Mouse (Mus musculus) limb, embryonic 15.5 days (tissue): Measurements from ENCODE around the gene Babam2. TPM values are rescaled to one million over a fixed set of nuclear protein-coding genes. Genes with fewer than 3 reads are reported as not detected.
A peak's percentile ranks its signal among the peaks of the same experiment; 100 is the strongest.

Experiments
- ATAC-seq: fragments of 200-750 bp; cut with Nextera tagmentation; 2 replicates; pipeline ENCODE4 v1.8.0; 2017; ENCODE audit warnings: low read depth, moderate TSS enrichment; ENCODE audit not compliant: insufficient number of reproducible peaks, low FRiP score, low TSS enrichment
- H3K27ac ChIP-seq: fragments of 300-500 bp; sonication (generic); 2 replicates; pipeline ENCODE4 v1.5.1; 2015; ENCODE audit warnings: moderate library complexity, mild to moderate bottlenecking, inconsistent platforms
- H3K27me3 ChIP-seq: fragments of 300-500 bp; sonication (generic); 2 replicates; pipeline ENCODE4 v1.6.1; 2015; ENCODE audit warnings: inconsistent platforms
- H3K36me3 ChIP-seq: fragments of 300-500 bp; sonication (generic); 2 replicates; pipeline ENCODE4 v1.6.1; 2015; ENCODE audit warnings: inconsistent platforms
- H3K4me1 ChIP-seq: fragments of 300-500 bp; sonication (generic); 2 replicates; pipeline ENCODE4 v1.6.1; 2015; ENCODE audit warnings: inconsistent platforms
- H3K4me2 ChIP-seq: fragments of 300-500 bp; sonication (generic); 2 replicates; pipeline ENCODE4 v1.6.1; 2015; ENCODE audit warnings: mild to moderate bottlenecking, inconsistent platforms
- H3K4me3 ChIP-seq: fragments of 300-500 bp; sonication (generic); 2 replicates; pipeline ENCODE4 v1.5.1; 2015; ENCODE audit warnings: mild to moderate bottlenecking, inconsistent platforms
- H3K9ac ChIP-seq: fragments of 300-500 bp; sonication (generic); 2 replicates; pipeline ENCODE4 v1.6.1; 2015; ENCODE audit warnings: inconsistent platforms
- H3K9me3 ChIP-seq: fragments of 300-500 bp; sonication (generic); 2 replicates; pipeline ENCODE4 v1.6.1; 2016; ENCODE audit warnings: inconsistent platforms
- WGBS: fragments of 180-500 bp; shearing (Covaris S2); methylation state at CpG from one replicate; pipeline ENCODE4 v1.1.7; 2015; 5-methylcytosine and 5-hydroxymethylcytosine counted together
- polyA plus RNA-seq: library from polyadenylated mRNA; unstranded; fragments of >200 nt; fragmentation: Nextera tagmentation; extraction: Ambion mirVana; gene quantifications from 2 replicates; pipeline ENCODE4 v1.2.1, GENCODE M21; 2015

The Babam2 gene
- polyA plus RNA-seq, 1 experiment from 2014 or later, result 50.5 TPM

GRCm38 (mm10) chr5:32078986-32079385 is 381.5 kb downstream of the Babam2 start:
- Histone ChIP-seq H3K36me3 (no peaks in the 10 kb centered on the region), H3K9ac (no peak overlapping the region), H3K4me3 (no peak overlapping the region), H3K4me2 (no peak overlapping the region), H3K4me1 (peaks cover 21% of the 10 kb centered on the region), H3K9me3 (no peaks in the 10 kb centered on the region), H3K27me3 (no peaks in the 10 kb centered on the region), H3K27ac (peak overlapping the region; percentile 64; the same call in 1 of the 2 replicates)
- 34% methylated on average over 4 of the region's 4 CpGs for WGBS
- no peak for ATAC-seq

- Histone ChIP-seq H3K9me3 (no peaks in the 10 kb centered on the region), H3K4me3 (no peak overlapping the region), H3K36me3 (no peaks in the 10 kb centered on the region), H3K4me1 (peaks cover 34% of the 10 kb centered on the region), H3K27ac (peak overlapping the region; percentile 64), H3K4me2 (no peak overlapping the region), H3K9ac (no peak overlapping the region), H3K27me3 (no peaks in the 10 kb centered on the region)
- ATAC-seq, result no peak
- 25% methylated on average over 7 of the region's 7 CpGs for WGBS
Observed at GRCm38 (mm10) chr5:32080490-32081219, 383.2 kb downstream of the Babam2 start.

DNA sequence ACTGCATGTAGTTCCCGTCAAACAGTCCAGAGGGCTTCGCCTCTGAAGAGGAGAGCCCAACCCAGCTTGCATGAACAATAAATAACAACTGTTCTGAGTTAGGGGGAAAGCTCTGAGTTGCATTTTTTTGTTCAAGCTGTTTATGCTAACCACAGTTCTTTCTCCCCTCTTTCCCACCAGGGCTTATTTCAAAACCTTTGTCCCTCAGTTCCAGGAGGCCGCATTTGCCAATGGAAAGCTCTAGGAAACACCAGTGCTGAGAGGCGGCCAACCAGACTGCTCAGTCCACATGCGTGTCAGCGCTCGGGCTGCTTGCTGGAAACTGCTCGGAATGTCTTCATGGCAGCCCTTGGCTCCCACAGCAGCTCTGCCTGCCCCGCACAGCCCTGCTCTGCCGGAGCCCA is 386.9 kb downstream of the Babam2 start:
- Histone ChIP-seq H3K27ac (peak overlapping the region; percentile 81), H3K4me1 (peaks cover 36% of the 10 kb centered on the region), H3K9ac (no peak overlapping the region), H3K4me2 (no peak overlapping the region), H3K36me3 (no peaks in the 10 kb centered on the region), H3K4me3 (no peak overlapping the region), H3K9me3 (no peaks in the 10 kb centered on the region), H3K27me3 (no peaks in the 10 kb centered on the region)
- WGBS, result 48% methylated on average over 10 of the region's 10 CpGs
- peak; percentile 73 for ATAC-seq

DNA sequence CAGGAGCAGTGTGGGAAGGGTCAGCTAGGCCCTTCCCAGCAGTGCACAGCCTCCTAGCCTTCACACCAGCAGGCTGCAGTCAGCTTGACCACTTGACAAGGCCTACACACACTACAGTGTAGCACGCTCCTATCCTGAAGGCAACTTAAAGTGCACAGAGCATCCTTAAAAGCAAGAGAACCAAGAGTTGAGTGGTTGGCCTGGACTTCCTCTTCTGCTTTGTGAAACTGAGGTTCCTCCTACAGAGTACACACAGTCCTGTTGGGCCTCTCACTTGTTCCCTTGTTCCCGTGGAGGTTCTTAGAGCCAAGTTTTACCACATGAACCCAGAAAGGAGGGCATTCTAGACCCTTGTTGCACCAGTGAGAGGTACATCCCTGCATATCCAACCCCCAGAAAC is 388.1 kb downstream of the Babam2 start:
- Histone ChIP-seq H3K9me3 (no peaks in the 10 kb centered on the region), H3K4me3 (no peak overlapping the region), H3K4me2 (no peak overlapping the region), H3K27ac (peak overlapping the region; percentile 81; the same call in 1 of the 2 replicates), H3K9ac (no peak overlapping the region), H3K36me3 (no peaks in the 10 kb centered on the region), H3K4me1 (peaks cover 28% of the 10 kb centered on the region), H3K27me3 (no peaks in the 10 kb centered on the region)
- 90% methylated on average over 2 of the region's 2 CpGs for WGBS
- ATAC-seq, result no peak

DNA sequence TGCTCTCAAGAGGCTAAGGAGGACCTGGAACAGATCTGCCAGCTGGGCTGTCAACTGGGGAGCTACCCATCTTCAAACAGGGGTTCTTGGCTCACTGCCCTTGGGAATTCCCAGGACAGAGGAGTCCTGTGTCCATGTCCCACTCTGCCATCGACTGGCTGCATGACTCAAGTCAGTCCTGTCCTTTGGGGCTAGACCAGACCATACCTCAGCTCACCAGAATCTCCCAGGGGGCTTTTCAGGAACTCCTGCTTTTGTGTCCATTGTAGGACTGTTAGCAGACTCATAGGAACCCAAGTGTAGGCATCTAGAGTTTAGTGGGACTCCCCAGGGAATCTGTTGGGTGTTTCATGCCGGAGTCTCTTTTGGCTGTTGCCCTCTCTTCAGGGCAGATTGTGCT is 388.5 kb downstream of the Babam2 start:
- no peak for ATAC-seq
- 91% methylated on average over 2 of the region's 2 CpGs for WGBS
- H3K27me3 ChIP-seq, result no peaks in the 10 kb centered on the region

GRCm38 (mm10) chr5:32086526-32087090 is 389.1 kb downstream of the Babam2 start:
- Histone ChIP-seq H3K27ac (no peak overlapping the region), H3K4me2 (no peak overlapping the region), H3K4me1 (peaks cover 19% of the 10 kb centered on the region), H3K9me3 (no peaks in the 10 kb centered on the region), H3K4me3 (no peak overlapping the region), H3K36me3 (no peaks in the 10 kb centered on the region), H3K27me3 (no peaks in the 10 kb centered on the region), H3K9ac (no peak overlapping the region)
- WGBS, result 82% methylated on average over 6 of the region's 6 CpGs
- no peak for ATAC-seq

More for the DNA sequence above, 388.5 kb downstream of the Babam2 start:
- Histone ChIP-seq H3K36me3 (no peaks in the 10 kb centered on the region), H3K4me3 (no peak overlapping the region), H3K27ac (no peak overlapping the region), H3K9ac (no peak overlapping the region), H3K9me3 (no peaks in the 10 kb centered on the region), H3K4me2 (no peak overlapping the region), H3K4me1 (peaks cover 25% of the 10 kb centered on the region)

- no peak overlapping the region for H3K9ac ChIP-seq
Observed at GRCm38 (mm10) chr5:32089481-32089880, 392.0 kb downstream of the Babam2 start.

GRCm38 (mm10) chr5:32092281-32092680 is 394.8 kb downstream of the Babam2 start:
- H3K4me2 ChIP-seq, result no peak overlapping the region
- H3K4me3 ChIP-seq, result no peak overlapping the region
- peaks cover 5% of the 10 kb centered on the region; the same call in 1 of the 2 replicates for H3K4me1 ChIP-seq
- ATAC-seq, result no peak
- H3K9me3 ChIP-seq, result no peaks in the 10 kb centered on the region
- no peak overlapping the region for H3K9ac ChIP-seq
- H3K27ac ChIP-seq, result no peak overlapping the region
- H3K27me3 ChIP-seq, result no peaks in the 10 kb centered on the region
- H3K36me3 ChIP-seq, result no peaks in the 10 kb centered on the region

More at GRCm38 (mm10) chr5:32089481-32089880, 392.0 kb downstream of the Babam2 start:
- Histone ChIP-seq H3K4me2 (no peak overlapping the region), H3K4me3 (no peak overlapping the region), H3K27me3 (no peaks in the 10 kb centered on the region), H3K4me1 (peaks cover 15% of the 10 kb centered on the region), H3K27ac (no peak overlapping the region), H3K9me3 (no peaks in the 10 kb centered on the region), H3K36me3 (no peaks in the 10 kb centered on the region)
- no peak for ATAC-seq
- WGBS, result 32% methylated on average over 5 of the region's 5 CpGs

GRCm38 (mm10) chr5:32098691-32099090 is 401.2 kb downstream of the Babam2 start:
- no peaks in the 10 kb centered on the region for H3K9me3 ChIP-seq
- no peak for ATAC-seq
- peaks cover 30% of the 10 kb centered on the region for H3K4me1 ChIP-seq
- H3K27me3 ChIP-seq, result no peaks in the 10 kb centered on the region
- H3K27ac ChIP-seq, result no peak overlapping the region
- H3K4me2 ChIP-seq, result no peak overlapping the region
- no peak overlapping the region for H3K4me3 ChIP-seq
- no peaks in the 10 kb centered on the region for H3K36me3 ChIP-seq
- 69% methylated on average over 3 of the region's 3 CpGs for WGBS
- H3K9ac ChIP-seq, result no peak overlapping the region

DNA sequence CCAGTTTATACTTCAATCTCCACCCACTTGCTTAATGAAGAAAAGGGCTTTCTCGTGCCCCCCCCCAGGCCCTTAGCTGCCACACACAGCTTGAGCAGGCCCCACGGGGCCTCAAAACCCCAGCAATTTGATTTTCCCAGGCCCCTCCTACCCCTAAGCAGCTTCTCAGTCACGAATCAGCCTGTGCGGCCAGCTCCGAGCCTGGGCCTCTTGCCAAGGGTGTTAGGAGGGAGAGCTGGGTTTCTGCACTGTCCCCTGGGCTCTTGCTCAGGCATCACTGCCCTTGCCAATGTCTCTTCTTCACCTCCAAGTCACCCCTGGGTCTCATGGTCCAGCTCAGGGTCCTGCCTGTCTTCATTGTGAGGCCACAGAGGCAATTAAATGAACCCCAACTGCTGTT is 405.0 kb downstream of the Babam2 start:
- Histone ChIP-seq H3K27ac (no peak overlapping the region; the same call in 1 of the 2 replicates), H3K4me2 (no peak overlapping the region), H3K4me1 (peaks cover 30% of the 10 kb centered on the region), H3K27me3 (no peaks in the 10 kb centered on the region), H3K36me3 (no peaks in the 10 kb centered on the region), H3K4me3 (no peak overlapping the region), H3K9ac (no peak overlapping the region), H3K9me3 (no peaks in the 10 kb centered on the region)
- ATAC-seq, result no peak
- 10% methylated on average over 5 of the region's 5 CpGs for WGBS

DNA sequence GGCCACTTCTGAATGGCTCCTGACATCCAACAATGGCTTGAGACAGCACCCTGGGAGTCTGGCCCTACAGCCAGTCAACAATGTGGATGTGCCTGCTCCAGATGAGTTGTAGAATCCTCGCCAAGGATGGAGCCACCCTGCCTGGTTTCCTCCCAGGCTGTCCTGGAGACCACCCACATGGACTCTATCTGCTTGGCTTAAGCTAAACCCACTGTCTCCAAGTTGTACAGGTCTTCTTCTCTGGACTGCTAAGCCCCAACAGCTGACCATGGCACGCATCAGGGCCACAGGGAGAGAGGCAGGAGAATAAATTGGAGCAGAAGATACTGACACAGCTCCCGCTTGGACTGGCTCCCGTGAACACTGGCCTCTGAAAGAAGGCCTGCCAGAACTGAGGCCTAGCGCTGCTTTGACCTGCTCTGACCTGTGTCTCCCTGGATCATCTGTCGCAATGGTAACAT is 405.5 kb downstream of the Babam2 start:
- 74% methylated on average over 6 of the region's 6 CpGs for WGBS
- no peak overlapping the region for H3K4me3 ChIP-seq
- peaks cover 30% of the 10 kb centered on the region for H3K4me1 ChIP-seq

GRCm38 (mm10) chr5:32103545-32103944 is 406.1 kb downstream of the Babam2 start:
- 89% methylated on average over 1 of the region's 1 CpGs for WGBS
- peaks cover 30% of the 10 kb centered on the region for H3K4me1 ChIP-seq
- no peak overlapping the region for H3K4me3 ChIP-seq
- no peak overlapping the region for H3K4me2 ChIP-seq
- H3K27me3 ChIP-seq, result no peaks in the 10 kb centered on the region
- no peak overlapping the region for H3K9ac ChIP-seq
- H3K36me3 ChIP-seq, result no peaks in the 10 kb centered on the region
- H3K27ac ChIP-seq, result no peak overlapping the region
- H3K9me3 ChIP-seq, result no peaks in the 10 kb centered on the region
- no peak for ATAC-seq

More for the DNA sequence above, 405.5 kb downstream of the Babam2 start:
- Histone ChIP-seq H3K9me3 (no peaks in the 10 kb centered on the region), H3K4me2 (no peak overlapping the region), H3K27me3 (no peaks in the 10 kb centered on the region), H3K27ac (no peak overlapping the region; the same call in 1 of the 2 replicates), H3K36me3 (no peaks in the 10 kb centered on the region), H3K9ac (no peak overlapping the region)
- ATAC-seq, result no peak
